Mouse (Mus musculus) heart, embryonic 14.5 days (tissue): Measurements from ENCODE around the gene Tmtc2. TPM values are rescaled to one million over a fixed set of nuclear protein-coding genes. Genes with fewer than 3 reads are reported as not detected.

Experiments used
- ATAC-seq: fragments of 200-750 bp; cut with Nextera tagmentation; 2 replicates; pipeline ENCODE4 v1.8.0; 2017; ENCODE audit warnings: low read depth, moderate TSS enrichment; ENCODE audit not compliant: insufficient number of reproducible peaks, insufficient read depth, low FRiP score
- H3K27ac ChIP-seq, 2 experiments: fragments of 200-500 bp in 1 of 2; fragments of 300-500 bp in 1 of 2; sonication (generic) in 1 of 2; replicated peaks in 1 of 2; 2 replicates each; pipeline ENCODE4 v1.5.1; 2012 to 2014; ENCODE audit warnings: low read depth in 2 of 2, low read length in 2 of 2, control low read depth in 1 of 2, mild to moderate bottlenecking in 1 of 2, mixed read lengths in 1 of 2; ENCODE audit not compliant: control insufficient read depth in 1 of 2, insufficient read depth in 1 of 2
- H3K27me3 ChIP-seq: fragments of 300-500 bp; sonication (generic); 2 replicates; pipeline ENCODE4 v1.6.1; 2014; ENCODE audit warnings: mild to moderate bottlenecking, low read length, control low read depth; ENCODE audit not compliant: control insufficient read depth, insufficient read depth
- H3K36me3 ChIP-seq: fragments of 300-500 bp; sonication (generic); 2 replicates; pipeline ENCODE4 v1.6.1; 2014; ENCODE audit warnings: mild to moderate bottlenecking, control low read depth, low read length, mixed read lengths; ENCODE audit not compliant: control insufficient read depth, insufficient read depth
- H3K4me1 ChIP-seq, 2 experiments: fragments of 200-500 bp in 1 of 2; fragments of 300-500 bp in 1 of 2; sonication (generic) in 1 of 2; 2 replicates each; pipeline ENCODE4 v1.6.1; 2012 to 2014; ENCODE audit warnings: low read length in 2 of 2, control low read depth in 1 of 2, mixed read lengths in 1 of 2; ENCODE audit not compliant: control insufficient read depth in 2 of 2, insufficient read depth in 2 of 2
- H3K4me2 ChIP-seq: fragments of 300-500 bp; sonication (generic); 2 replicates; pipeline ENCODE4 v1.6.1; 2014; ENCODE audit warnings: mild to moderate bottlenecking, low read length
- H3K4me3 ChIP-seq, 2 experiments: fragments of 200-500 bp in 1 of 2; fragments of 300-500 bp in 1 of 2; sonication (generic) in 1 of 2; 2 replicates each; pipeline ENCODE4 v1.5.1; 2012 to 2014; ENCODE audit warnings: low read length in 2 of 2, mild to moderate bottlenecking in 2 of 2, control low read depth in 1 of 2, low read depth in 1 of 2, moderate library complexity in 1 of 2; ENCODE audit not compliant: control insufficient read depth in 1 of 2, insufficient read depth in 1 of 2
- H3K9ac ChIP-seq: fragments of 300-500 bp; sonication (generic); 2 replicates; pipeline ENCODE4 v1.6.1; 2014; ENCODE audit warnings: mild to moderate bottlenecking, low read length
- H3K9me3 ChIP-seq: fragments of 300-500 bp; sonication (generic); 2 replicates; pipeline ENCODE4 v1.6.1; 2016; ENCODE audit warnings: low read length, control low read depth; ENCODE audit not compliant: control insufficient read depth
- WGBS: fragments of 180-500 bp; shearing (Covaris S2); extraction: QIAGEN DNeasy Blood & Tissue Kit; methylation state at CpG from one replicate; pipeline ENCODE4 v1.1.7; 2014; 5-methylcytosine and 5-hydroxymethylcytosine counted together
- polyA plus RNA-seq: library from polyadenylated mRNA; unstranded; fragments of >200 nt; fragmentation: Nextera tagmentation; extraction: Ambion mirVana; gene quantifications from 2 replicates; pipeline ENCODE4 v1.2.1, GENCODE M21; 2014

The Tmtc2 gene
- polyA plus RNA-seq, 1 experiment from 2014 or later: 3.3 TPM

GRCm38 (mm10) chr10:105323646-105324192, 250.5 kb downstream of the Tmtc2 start:
- Histone ChIP-seq H3K36me3 (peaks cover 13% of the 10 kb centered on the region), H3K9ac (no peak overlapping the region), H3K4me2 (no peak overlapping the region), H3K27ac (no peak overlapping the region), H3K27me3 (no peaks in the 10 kb centered on the region), H3K4me3 (no peak overlapping the region), H3K9me3 (0 out of 2 replicates have a peak, but pooled peaks cover 7% of the 10 kb centered on the region), H3K4me1 (no peaks in the 10 kb centered on the region)
- ATAC-seq: no peak
- 79% methylated on average over 4 of the region's 4 CpGs for WGBS

- H3K4me3 ChIP-seq: no peak overlapping the region
- ATAC-seq: no peak
- WGBS: 79% methylated on average over 3 of the region's 3 CpGs
- H3K27ac ChIP-seq: no peak overlapping the region
- no peak overlapping the region for H3K9ac ChIP-seq
- H3K36me3 ChIP-seq: peaks cover 13% of the 10 kb centered on the region
- no peak overlapping the region for H3K4me2 ChIP-seq
- no peaks in the 10 kb centered on the region for H3K27me3 ChIP-seq
- no peaks in the 10 kb centered on the region for H3K4me1 ChIP-seq
- H3K9me3 ChIP-seq: 0 out of 2 replicates have a peak, but pooled peaks cover 7% of the 10 kb centered on the region
These were observed 254.8 kb downstream of the Tmtc2 start for GRCm38 (mm10) chr10:105319299-105320057.

- Histone ChIP-seq H3K27ac (no peak overlapping the region), H3K9ac (no peak overlapping the region), H3K4me2 (no peak overlapping the region), H3K4me3 (no peak overlapping the region), H3K27me3 (no peaks in the 10 kb centered on the region), H3K4me1 (no peaks in the 10 kb centered on the region), H3K36me3 (peaks cover 13% of the 10 kb centered on the region), H3K9me3 (0 out of 2 replicates have a peak, but pooled peaks cover 7% of the 10 kb centered on the region)
- no peak for ATAC-seq
- 55% methylated on average over 2 of the region's 2 CpGs for WGBS
These were observed 255.4 kb downstream of the Tmtc2 start for GRCm38 (mm10) chr10:105318869-105319268.

- no peak overlapping the region for H3K27ac ChIP-seq
- no peaks in the 10 kb centered on the region for H3K9me3 ChIP-seq
- no peaks in the 10 kb centered on the region for H3K4me1 ChIP-seq
- H3K36me3 ChIP-seq: no peaks in the 10 kb centered on the region
- no peak overlapping the region for H3K9ac ChIP-seq
- WGBS: 75% methylated on average over 5 of the region's 5 CpGs
- no peaks in the 10 kb centered on the region for H3K27me3 ChIP-seq
- H3K4me3 ChIP-seq: no peak overlapping the region
- H3K4me2 ChIP-seq: no peak overlapping the region
- no peak for ATAC-seq
These were observed 261.3 kb downstream of the Tmtc2 start for GRCm38 (mm10) chr10:105312986-105313385.

GRCm38 (mm10) chr10:105297560-105297959, 276.7 kb downstream of the Tmtc2 start:
- H3K27ac ChIP-seq: no peak overlapping the region
- no peak overlapping the region for H3K9ac ChIP-seq
- H3K27me3 ChIP-seq: no peaks in the 10 kb centered on the region
- no peak overlapping the region for H3K4me2 ChIP-seq
- H3K9me3 ChIP-seq: 0 out of 2 replicates have a peak, but pooled peaks cover 3% of the 10 kb centered on the region
- H3K4me1 ChIP-seq: no peaks in the 10 kb centered on the region
- 0 out of 2 replicates have a peak, but pooled peaks cover 4% of the 10 kb centered on the region for H3K36me3 ChIP-seq
- no peak for ATAC-seq
- H3K4me3 ChIP-seq: no peak overlapping the region
- 79% methylated on average over 3 of the region's 3 CpGs for WGBS

GRCm38 (mm10) chr10:105292961-105293360, 281.3 kb downstream of the Tmtc2 start:
- 92% methylated on average over 1 of the region's 1 CpGs for WGBS
- H3K4me2 ChIP-seq: no peak overlapping the region
- no peak overlapping the region for H3K4me3 ChIP-seq
- H3K9ac ChIP-seq: no peak overlapping the region
- H3K27me3 ChIP-seq: no peaks in the 10 kb centered on the region
- H3K4me1 ChIP-seq: no peaks in the 10 kb centered on the region
- H3K9me3 ChIP-seq: no peaks in the 10 kb centered on the region
- ATAC-seq: no peak
- no peaks in the 10 kb centered on the region for H3K36me3 ChIP-seq
- H3K27ac ChIP-seq: no peak overlapping the region

GRCm38 (mm10) chr10:105288472-105288871, 285.8 kb downstream of the Tmtc2 start:
- Histone ChIP-seq H3K9ac (no peak overlapping the region), H3K4me2 (no peak overlapping the region), H3K4me3 (no peak overlapping the region), H3K4me1 (peaks cover 4% of the 10 kb centered on the region in 2 experiments; a peak in 2 of 4 replicates), H3K27ac (no peak overlapping the region), H3K36me3 (no peaks in the 10 kb centered on the region), H3K27me3 (no peaks in the 10 kb centered on the region), H3K9me3 (no peaks in the 10 kb centered on the region)
- 78% methylated on average over 2 of the region's 2 CpGs for WGBS
- no peak for ATAC-seq
